ENCODE assay signal across 18 mouse cellular contexts in genomic region chr14:68338440-68338839, GRCm38 (mm10).
DNase-seq lines count a peak whose midpoint lies in the region; ATAC-seq and TF ChIP-seq lines count a peak whose summit lies in the region.
"Had no signal": no experiment of that assay in that cellular context is flagged by ENCODE, and none has a peak within 500 bp of the region (broad histone marks: within the 10 kb centered on the region; RNA-seq: fewer than 3 reads in every experiment).

No protein-coding gene starts in this region.

- no peak overlapping the region for H3K4me3 ChIP-seq in liver, adult 2 months (ENCODE audit: insufficient read depth, low read depth, low read length)
- no peak overlapping the region for H3K4me3 ChIP-seq in kidney, embryonic 16.5 days (ENCODE audit: low read length)
- H3K4me3 ChIP-seq: forebrain, embryonic 13.5 days; gastrocnemius, adult 2 months; limb, embryonic 13.5 days; lung, embryonic 15.5 days had no signal

- no peaks in the 10 kb centered on the region for H3K4me1 ChIP-seq in liver, adult 2 months (ENCODE audit: control insufficient read depth, insufficient read depth, low read length)
- no peaks in the 10 kb centered on the region; the same call in 1 of the 2 replicates for H3K4me1 ChIP-seq in kidney, embryonic 16.5 days (ENCODE audit: insufficient read depth, low read length)
- H3K4me1 ChIP-seq: lung, embryonic 15.5 days had no signal

- H3K79me2 ChIP-seq in liver, adult 2 months (ENCODE audit: control insufficient read depth, insufficient read depth, low read length), result no peaks in the 10 kb centered on the region

- no peak overlapping the region for H3K27ac ChIP-seq in liver, adult 2 months (replicated peaks; ENCODE audit: insufficient read depth, low read depth, low read length)
- no peak overlapping the region for H3K27ac ChIP-seq in kidney, embryonic 16.5 days (ENCODE audit: low read length)
- H3K27ac ChIP-seq: forebrain, embryonic 13.5 days; gastrocnemius, adult 2 months; limb, embryonic 13.5 days; lung, embryonic 15.5 days had no signal

- WGBS in liver, adult 2 months, result 19% methylated on average over 5 of the region's 5 CpGs
- WGBS in kidney, embryonic 16.5 days, result 29% methylated on average over 5 of the region's 5 CpGs

- TF ChIP-seq CTCF in liver, adult 2 months (IDR thresholded peaks at IDR 0.05; ENCODE audit: low read depth, low read length), result no peak

- H3K27me3 ChIP-seq in liver, adult 2 months (ENCODE audit: control insufficient read depth, insufficient read depth, low read length), result no peaks in the 10 kb centered on the region
- no peaks in the 10 kb centered on the region for H3K27me3 ChIP-seq in kidney, embryonic 16.5 days (ENCODE audit: insufficient read depth, low read length)
- H3K27me3 ChIP-seq: forebrain, embryonic 13.5 days; limb, embryonic 13.5 days; lung, embryonic 15.5 days had no signal

- peak; percentile 78 for DNase-seq in liver, adult 2 months (ENCODE audit: extremely low read depth, low read depth, low spot score)
- DNase-seq in liver, result no peak
- DNase-seq in embryo, embryonic 9.5 days (ENCODE audit: extremely low spot score), result peak; percentile 25
- peak; percentile 12 for DNase-seq in yolk sac, embryonic 10.5 days (ENCODE audit: low spot score)
- DNase-seq in frontal cortex, postnatal 10 days (ENCODE audit: low spot score in 2 of 2), result no peak
- DNase-seq in gastrocnemius, postnatal 36 days, result no peak
- DNase-seq: cerebellum, adult 18-20 months; gastrocnemius, adult 2 months; heart, postnatal 4 days; right cerebral cortex, postnatal 25 days; thymus, adult 18-20 months had no signal

- H3K9ac ChIP-seq in liver, adult 2 months (ENCODE audit: low read depth, low read length), result no peak overlapping the region
- no peak overlapping the region for H3K9ac ChIP-seq in kidney, embryonic 16.5 days (replicated peaks; ENCODE audit: low read length)
- H3K9ac ChIP-seq: forebrain, embryonic 13.5 days; limb, embryonic 13.5 days; lung, embryonic 15.5 days had no signal

- intact Hi-C loops in gastrocnemius, postnatal 36 days (cut with DNase I), result no loop called here

- no peak for TF ChIP-seq POLR2A in liver, adult 2 months (IDR thresholded peaks at IDR 0.05; ENCODE audit: extremely low read depth, insufficient read depth, low read length)

- no peaks in the 10 kb centered on the region for H3K36me3 ChIP-seq in liver, adult 2 months (ENCODE audit: control insufficient read depth, insufficient read depth, low read length)
- H3K36me3 ChIP-seq in kidney, embryonic 16.5 days (ENCODE audit: insufficient read depth, low read length), result no peaks in the 10 kb centered on the region
- H3K36me3 ChIP-seq: limb, embryonic 13.5 days; lung, embryonic 15.5 days had no signal

- 0 out of 2 replicates have a peak, but pooled peaks have one; percentile 12 for ATAC-seq in kidney, embryonic 16.5 days (ENCODE audit: low FRiP score, low TSS enrichment)
- ATAC-seq: activated CD4-positive, CD25-positive, alpha-beta regulatory T cell, adult 4 months; CD4-positive, CD25-positive, alpha-beta regulatory T cell, adult 4 months; inflammation-experienced regulatory T-cells, adult 6 months had no signal

- no peak overlapping the region for H3K4me2 ChIP-seq in kidney, embryonic 16.5 days (replicated peaks; ENCODE audit: low read depth, low read length)
- H3K4me2 ChIP-seq: forebrain, embryonic 13.5 days; limb, embryonic 13.5 days; lung, embryonic 15.5 days had no signal

- H3K9me3 ChIP-seq in kidney, embryonic 16.5 days (ENCODE audit: low read length), result no peaks in the 10 kb centered on the region
- H3K9me3 ChIP-seq: forebrain, embryonic 13.5 days; limb, embryonic 13.5 days; lung, embryonic 15.5 days had no signal

Comparison
In these comparisons a context has a peak if more than half of its experiments do, and no peak if none do; other contexts are left out.
1. DNase-seq: peak in liver, adult 2 months (single experiment), embryo, embryonic 9.5 days (single experiment) and yolk sac, embryonic 10.5 days (single experiment); none in liver (single experiment), frontal cortex, postnatal 10 days (0 of 2) and gastrocnemius, postnatal 36 days (0 of 2).